Mouse (Mus musculus) CH12.LX (cell line): ENCODE data around the gene Rgs9bp. TPM values are rescaled to one million over a fixed set of nuclear protein-coding genes. Genes with fewer than 3 reads are reported as not detected.
A peak's percentile ranks its signal among the peaks of the same experiment; 100 is the strongest.

Experiments
- DNase-seq: peaks from one replicate; pipeline ENCODE4 v3.0.0-alpha.2; 2013; ENCODE audit errors: extremely low read depth
- H3K27ac ChIP-seq: 2 replicates; pipeline ENCODE4 v1.5.1; 2012; ENCODE audit warnings: low read depth, mild to moderate bottlenecking, control low read depth, moderate library complexity; ENCODE audit not compliant: insufficient read depth
- H3K27me3 ChIP-seq: replicated peaks from 2 replicates; pipeline ENCODE3; 2012; ENCODE audit warnings: inconsistent platforms
- H3K36me3 ChIP-seq, 2 experiments: replicated peaks in 1 of 2; 2 replicates each; pipeline versions ENCODE3 to v1.6.1; 2012; ENCODE audit warnings: inconsistent platforms in 1 of 2, low read length in 1 of 2, mild to moderate bottlenecking in 1 of 2, mixed read lengths in 1 of 2, moderate library complexity in 1 of 2; ENCODE audit not compliant: control insufficient read depth in 1 of 2, insufficient read depth in 1 of 2
- H3K4me1 ChIP-seq, 2 experiments: 2 replicates each; pipeline ENCODE4 v1.6.1; 2012; ENCODE audit warnings: inconsistent platforms in 1 of 2, moderate library complexity in 1 of 2; ENCODE audit not compliant: insufficient read depth in 2 of 2, control insufficient read depth in 1 of 2
- H3K4me2 ChIP-seq: 2 replicates; pipeline ENCODE4 v1.6.1; 2012; ENCODE audit warnings: low read depth, mild to moderate bottlenecking, control low read depth; ENCODE audit not compliant: poor library complexity, insufficient read depth, severe bottlenecking
- H3K4me3 ChIP-seq, 3 experiments: fragments of 150-350 bp in 1 of 3; sonication (generic) in 1 of 3; replicated peaks in 1 of 3; 2 replicates each; pipeline versions ENCODE3 to v1.5.1; 2011 to 2012; ENCODE audit warnings: low read depth in 2 of 3, low read length in 2 of 3, mild to moderate bottlenecking in 2 of 3, moderate library complexity in 2 of 3, control low read depth in 1 of 3, improper control_type of control experiment in 1 of 3, inconsistent platforms in 1 of 3, mixed read lengths in 1 of 3; ENCODE audit not compliant: poor library complexity in 1 of 3
- H3K79me2 ChIP-seq: replicated peaks from 2 replicates; pipeline ENCODE4 v1.6.1; 2012; ENCODE audit warnings: mild to moderate bottlenecking, moderate library complexity; ENCODE audit not compliant: control insufficient read depth, poor library complexity, insufficient read depth, severe bottlenecking; ENCODE audit errors: extremely low read depth
- H3K9ac ChIP-seq: 2 replicates; pipeline ENCODE4 v1.6.1; 2012; ENCODE audit warnings: low read depth, mild to moderate bottlenecking, control low read depth, moderate library complexity; ENCODE audit not compliant: insufficient read depth
- H3K9me3 ChIP-seq: replicated peaks from 2 replicates; pipeline ENCODE3; 2012; ENCODE audit warnings: low read length, inconsistent platforms, mixed read lengths
- CHD2 ChIP-seq: IDR thresholded peaks from 2 replicates; pipeline ENCODE4 v1.6.1; 2011; ENCODE audit warnings: low read length, improper control_type of control experiment
- ELF1 ChIP-seq: IDR thresholded peaks from 2 replicates; pipeline ENCODE4 v1.6.1; 2014; ENCODE audit warnings: low read depth, mild to moderate bottlenecking, inconsistent platforms, low read length, improper control_type of control experiment
- ETS1 ChIP-seq: conservative IDR thresholded peaks from 2 replicates; pipeline ENCODE4 v1.6.1; 2012; ENCODE audit warnings: low read depth, mild to moderate bottlenecking, inconsistent platforms, low read length, improper control_type of control experiment, moderate library complexity
- GABPA ChIP-seq: IDR thresholded peaks from 2 replicates; pipeline ENCODE4 v1.6.1; 2012; ENCODE audit warnings: low read depth, low read length, improper control_type of control experiment, inconsistent platforms; ENCODE audit not compliant: insufficient replicate concordance
- IRF4 ChIP-seq: IDR thresholded peaks from 2 replicates; pipeline ENCODE4 v1.6.1; 2014; ENCODE audit warnings: low read depth, mild to moderate bottlenecking, inconsistent platforms, low read length, improper control_type of control experiment
- JUND ChIP-seq: conservative IDR thresholded peaks from 2 replicates; pipeline ENCODE4 v1.6.1; 2011; ENCODE audit warnings: low read depth, low read length, improper control_type of control experiment
- KAT2A ChIP-seq: IDR thresholded peaks from 2 replicates; pipeline ENCODE4 v1.6.1; 2012; ENCODE audit warnings: low read length, improper control_type of control experiment, inconsistent platforms; ENCODE audit not compliant: insufficient replicate concordance
- MAX ChIP-seq: IDR thresholded peaks from 2 replicates; pipeline ENCODE4 v1.6.1; 2011; ENCODE audit warnings: low read length, improper control_type of control experiment
- MAZ ChIP-seq: IDR thresholded peaks from 2 replicates; pipeline ENCODE4 v1.6.1; 2012; ENCODE audit warnings: low read depth, mild to moderate bottlenecking, inconsistent platforms, low read length, improper control_type of control experiment, moderate library complexity
- MXI1 ChIP-seq: IDR thresholded peaks from 2 replicates; pipeline ENCODE4 v1.6.1; 2011; ENCODE audit warnings: mild to moderate bottlenecking, low read depth, low read length, improper control_type of control experiment
- MYC ChIP-seq: IDR thresholded peaks from 2 replicates; pipeline ENCODE4 v1.6.1; 2011; ENCODE audit warnings: low read depth, mild to moderate bottlenecking, improper control_type of control experiment, low read length
- NELFE ChIP-seq: IDR thresholded peaks from 2 replicates; pipeline ENCODE4 v1.6.1; 2011; ENCODE audit warnings: low read depth, low read length, improper control_type of control experiment
- PAX5 ChIP-seq: IDR thresholded peaks from 2 replicates; pipeline ENCODE4 v1.6.1; 2012; ENCODE audit warnings: low read length, inconsistent platforms, mixed read lengths
- USF1 ChIP-seq: IDR thresholded peaks from 2 replicates; pipeline ENCODE4 v1.6.1; 2014; ENCODE audit warnings: low read depth, mild to moderate bottlenecking, inconsistent platforms, low read length, improper control_type of control experiment
- ZMIZ1 ChIP-seq: IDR thresholded peaks from 2 replicates; pipeline ENCODE4 v1.6.1; 2012; ENCODE audit warnings: low read depth, mild to moderate bottlenecking, inconsistent platforms, low read length, improper control_type of control experiment
- ZNF384 ChIP-seq: IDR thresholded peaks from 2 replicates; pipeline ENCODE4 v1.6.1; 2012; ENCODE audit warnings: low read depth, low read length, improper control_type of control experiment, inconsistent platforms
- dilution Hi-C: fragments of 300-500 bp; cut with MboI; formaldehyde crosslinking; loops from 2 replicates; pipeline ENCODE4 v1.14.3; 2020; ENCODE audit warnings: low sequenced_read_pairs; ENCODE audit not compliant: extremely low pct_unique_long_range_greater_than_20kb, extremely low pct_ligation_motif_present
- in situ Hi-C: fragments of 300-500 bp; cut with MboI; formaldehyde crosslinking; loops from 3 replicates; pipeline ENCODE4 v1.14.3; 2019; ENCODE audit warnings: low sequenced_read_pairs, low pct_ligation_motif_present, low pct_unique_long_range_greater_than_20kb, mixed read lengths
- polyA plus RNA-seq: library from polyadenylated mRNA; unstranded; fragments of >175 nt; gene quantifications from 2 replicates; pipeline ENCODE4 v1.2.1, GENCODE M21; 2012; ENCODE audit warnings: low read depth; ENCODE audit not compliant: insufficient read length
- total RNA-seq, 2 experiments: library from RNA; depleted of rRNA; stranded (reverse); fragments of 300-350 nt in 1 of 2; fragments of >200 nt in 1 of 2; gene quantifications; 2 replicates each; pipeline ENCODE4 v1.2.3; 2012 to 2014

The Rgs9bp gene
- total and polyA plus RNA-seq, 3 experiments = 0.05 to 0.21 (median 0.06) TPM

DNA sequence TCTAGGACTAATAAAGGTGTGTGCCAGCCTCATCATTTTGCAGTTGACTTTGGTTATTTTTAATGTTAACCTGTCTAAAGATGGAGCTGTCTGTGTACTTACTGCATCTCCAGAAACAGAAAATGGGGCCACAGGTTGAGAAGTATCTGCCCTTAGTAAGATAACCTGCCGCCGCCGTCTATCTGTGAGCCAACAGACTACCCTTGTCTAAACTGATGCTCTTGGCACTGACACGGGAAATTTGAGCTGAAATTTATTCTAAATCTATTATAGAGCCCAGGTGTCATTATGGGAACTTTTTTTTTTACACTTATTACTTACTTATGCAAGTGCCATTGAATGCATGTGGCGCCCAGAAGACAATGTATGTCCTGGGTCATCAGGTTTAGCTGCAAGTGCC is 28.5 kb downstream of the Rgs9bp start:
- H3K36me3 ChIP-seq = peaks cover 0 to 7% of the 10 kb centered on the region in 2 experiments
- H3K4me2 ChIP-seq = no peak overlapping the region
- DNase-seq = no peak
- TF ChIP-seq PAX5 (no peak), JUND (no peak), ETS1 (no peak), MAX (no peak), MYC (no peak), ZNF384 (no peak), ZMIZ1 (no peak), GABPA (no peak), USF1 (no peak), NELFE (no peak)
- TF ChIP-seq, all 38 proteins: peak for 0
- H3K79me2 ChIP-seq = no peaks in the 10 kb centered on the region
- H3K27me3 ChIP-seq = peaks cover 11% of the 10 kb centered on the region
- no peak overlapping the region for H3K9ac ChIP-seq
- in situ Hi-C loops (loop anchor here (25.0 kb wide), 1 partner anchor 170 kb away; the partner anchor contains the start of genes Cep89 and Faap24), dilution Hi-C loops (no loop called here)
- H3K4me3 ChIP-seq = no peak overlapping the region
- no peaks in the 10 kb centered on the region for H3K9me3 ChIP-seq
- peaks cover 0 to 14% of the 10 kb centered on the region in 2 experiments; a peak in 3 of 4 replicates for H3K4me1 ChIP-seq
- no peak overlapping the region for H3K27ac ChIP-seq

GRCm38 (mm10) chr7:35556205-35556603 is 29.2 kb downstream of the Rgs9bp start, which contains the start of gene Nudt19:
TSS of gene Nudt19 (minus strand) at chr7:35556304.
- DNase-seq = no peak
- Histone ChIP-seq H3K4me3 (peak within 1 kb of the TSS; percentile 86 to 94 (median 88)), H3K4me1 (peaks cover 0 to 14% of the 10 kb centered on the region in 2 experiments; a peak in 3 of 4 replicates), H3K27ac (peak within 1 kb of the TSS; percentile 77), H3K79me2 (no peaks in the 10 kb centered on the region), H3K27me3 (peaks cover 6% of the 10 kb centered on the region), H3K36me3 (peaks cover 2 to 14% of the 10 kb centered on the region in 2 experiments), H3K9ac (peak within 1 kb of the TSS; percentile 77), H3K9me3 (no peaks in the 10 kb centered on the region), H3K4me2 (peak within 1 kb of the TSS; percentile 52; the same call in 1 of the 2 replicates)
- in situ Hi-C loops (loop anchor here (25.0 kb wide), 1 partner anchor 169 kb away; the partner anchor contains the start of genes Cep89 and Faap24), dilution Hi-C loops (no loop called here)
- no peak for TF ChIP-seq MXI1
- TF ChIP-seq KAT2A = no peak
- no peak for TF ChIP-seq CHD2
- TF ChIP-seq ELF1 = no peak
- no peak for TF ChIP-seq MYC
- TF ChIP-seq IRF4 = no peak
- TF ChIP-seq MAZ = no peak
- TF ChIP-seq NELFE = no peak
